Mouse (Mus musculus) liver, embryonic 14.5 days (tissue): Measurements from ENCODE around the gene Sebox. TPM values are rescaled to one million over a fixed set of nuclear protein-coding genes. Genes with fewer than 3 reads are reported as not detected.
A peak's percentile ranks its signal among the peaks of the same experiment; 100 is the strongest.

Source experiments
- ATAC-seq: fragments of 200-750 bp; cut with Nextera tagmentation; 2 replicates; pipeline ENCODE4 v1.8.0; 2017; ENCODE audit warnings: moderate number of reproducible peaks, mild to moderate bottlenecking, moderate library complexity; ENCODE audit not compliant: insufficient read depth
- DNase-seq, 3 experiments: peaks; one replicate each; pipeline ENCODE4 v3.0.0-alpha.2; 2012 to 2013; ENCODE audit warnings: low read depth in 3 of 3, low spot score in 3 of 3
- H3K27ac ChIP-seq: fragments of 300-500 bp; sonication (generic); 2 replicates; pipeline ENCODE4 v1.5.1; 2014; ENCODE audit warnings: moderate library complexity, mild to moderate bottlenecking, control low read depth, inconsistent platforms
- H3K27me3 ChIP-seq: fragments of 300-500 bp; sonication (generic); 2 replicates; pipeline ENCODE4 v1.6.1; 2014; ENCODE audit warnings: mild to moderate bottlenecking, low read length, moderate library complexity; ENCODE audit not compliant: control insufficient read depth, insufficient read depth
- H3K36me3 ChIP-seq: fragments of 300-500 bp; sonication (generic); replicated peaks from 2 replicates; pipeline ENCODE4 v1.6.1; 2014; ENCODE audit warnings: low read depth; ENCODE audit not compliant: control insufficient read depth, insufficient read depth
- H3K4me1 ChIP-seq, 2 experiments: fragments of 200-500 bp in 1 of 2; fragments of 300-500 bp in 1 of 2; sonication (generic) in 1 of 2; replicated peaks; 2 replicates each; pipeline ENCODE4 v1.6.1; 2012 to 2014; ENCODE audit warnings: antibody characterized with exemption in 1 of 2, inconsistent platforms in 1 of 2, low read length in 1 of 2; ENCODE audit not compliant: control insufficient read depth in 2 of 2, insufficient read depth in 2 of 2
- H3K4me2 ChIP-seq: fragments of 300-500 bp; sonication (generic); 2 replicates; pipeline ENCODE4 v1.6.1; 2014; ENCODE audit warnings: low read depth, mild to moderate bottlenecking, control low read depth, moderate library complexity
- H3K4me3 ChIP-seq, 2 experiments: fragments of 200-500 bp in 1 of 2; fragments of 300-500 bp in 1 of 2; sonication (generic) in 1 of 2; 2 replicates each; pipeline ENCODE4 v1.5.1; 2012 to 2014; ENCODE audit warnings: low read depth in 2 of 2, low read length in 2 of 2, mild to moderate bottlenecking in 2 of 2, control low read depth in 1 of 2, inconsistent platforms in 1 of 2, moderate library complexity in 1 of 2; ENCODE audit not compliant: insufficient read depth in 1 of 2
- H3K9ac ChIP-seq: fragments of 300-500 bp; sonication (generic); replicated peaks from 2 replicates; pipeline ENCODE4 v1.6.1; 2014; ENCODE audit warnings: mild to moderate bottlenecking, control low read depth, moderate library complexity
- H3K9me3 ChIP-seq: fragments of 300-500 bp; sonication (generic); 2 replicates; pipeline ENCODE4 v1.6.1; 2016; ENCODE audit warnings: low read length, mixed read lengths; ENCODE audit not compliant: control insufficient read depth
- CTCF ChIP-seq: IDR thresholded peaks from 2 replicates; pipeline ENCODE4 v1.5.1; 2016; ENCODE audit warnings: antibody characterized with exemption, low read depth, control low read depth
- EP300 ChIP-seq: IDR thresholded peaks from 2 replicates; pipeline ENCODE4 v1.6.1; 2016; ENCODE audit warnings: antibody characterized with exemption, low read depth
- WGBS: fragments of 180-500 bp; shearing (Covaris S2); extraction: QIAGEN DNeasy Blood & Tissue Kit; methylation state at CpG from one replicate; pipeline ENCODE4 v1.1.7; 2014; ENCODE audit not compliant: insufficient replicate concordance; 5-methylcytosine and 5-hydroxymethylcytosine counted together
- polyA plus RNA-seq, 2 experiments: library from polyadenylated mRNA; depleted of rRNA in 1 of 2; stranded (reverse) in 1 of 2; unstranded in 1 of 2; fragments of >200 nt; fragmentation: Nextera tagmentation in 1 of 2; extraction: Ambion mirVana in 1 of 2; gene quantifications; 2 replicates each; pipeline versions ENCODE4 v1.2.1 to v1.2.3; 2012 to 2014

The Sebox gene
- polyA plus RNA-seq (2012; rRNA removed) (0.18 and 0.28 TPM in 2 replicates), polyA plus RNA-seq (2014; fragmentation: Nextera tagmentation; extraction: Ambion mirVana) (0.35 and 0.39 TPM in 2 replicates)

DNA sequence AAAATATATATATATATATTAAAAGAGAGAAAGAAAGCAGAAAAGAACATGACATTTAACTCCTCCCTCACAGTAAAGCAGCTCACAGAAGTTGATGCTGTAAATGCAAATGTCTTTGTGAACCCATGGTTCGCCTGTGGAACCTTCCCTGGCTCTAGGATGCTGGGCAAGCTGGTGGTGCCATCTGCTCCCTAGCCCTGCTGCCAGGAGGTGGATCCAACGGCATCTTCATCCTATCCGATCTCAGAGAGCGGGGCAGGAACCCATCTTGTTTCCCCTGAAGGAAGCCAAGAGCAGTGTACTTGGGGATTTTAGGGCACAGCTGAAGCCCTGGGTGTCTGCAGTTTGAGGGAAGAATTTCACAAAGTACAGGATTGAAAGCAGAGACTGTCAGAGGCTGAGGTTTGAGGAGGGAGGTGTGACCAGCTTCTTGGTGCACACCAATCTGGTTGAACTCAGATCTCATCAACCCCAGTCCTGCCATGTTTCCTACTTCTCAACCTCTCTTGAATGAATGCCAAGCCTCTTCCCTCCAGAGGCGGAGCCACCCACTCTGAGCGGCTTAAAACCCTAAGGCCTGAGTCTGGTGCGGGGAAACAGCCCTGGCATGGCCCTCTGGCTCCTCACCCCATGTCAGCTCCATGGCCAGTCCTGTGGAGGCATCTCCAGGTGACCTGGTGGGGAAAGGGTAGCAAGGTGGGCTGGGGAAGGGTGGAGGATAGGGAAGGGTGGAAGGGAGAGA lies at the start of gene Sebox:
Sebox (plus strand) TSS at position 539 of the 742 bp plus-strand sequence.
- no peaks in the 10 kb centered on the region for H3K9me3 ChIP-seq
- no peaks in the 10 kb centered on the region for H3K4me1 ChIP-seq
- DNase-seq (no peak), ATAC-seq (no peak)
- WGBS, result 58% methylated on average over 7 of the region's 7 CpGs
- H3K4me3 ChIP-seq, result no peak within 1 kb of the TSS
- H3K27ac ChIP-seq, result no peak within 1 kb of the TSS
- H3K27me3 ChIP-seq, result peaks cover 7% of the 10 kb centered on the region
- no peak within 1 kb of the TSS for H3K4me2 ChIP-seq
- peaks cover 8% of the 10 kb centered on the region for H3K36me3 ChIP-seq
- TF ChIP-seq CTCF (no peak), EP300 (no peak)
- no peak within 1 kb of the TSS for H3K9ac ChIP-seq

DNA sequence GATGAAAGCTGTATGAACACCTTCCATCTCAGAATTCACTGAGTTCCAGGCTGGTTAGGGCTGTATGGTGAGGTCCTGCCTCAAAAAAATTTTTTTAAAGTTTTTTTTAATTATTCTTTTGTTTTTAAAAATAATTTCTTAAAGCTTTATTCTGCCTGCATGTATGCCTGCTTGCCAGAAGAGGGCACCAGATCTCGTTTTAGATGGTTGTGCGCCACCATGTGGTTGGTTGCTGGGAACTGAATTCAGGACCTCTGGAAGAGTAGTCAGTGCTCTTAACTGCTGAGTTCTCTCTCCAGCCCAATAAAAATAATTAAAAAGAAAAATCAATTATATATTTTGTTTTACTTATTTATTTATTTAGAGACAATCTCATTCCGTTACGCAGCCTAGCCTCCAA lies 49.6 kb upstream of the Sebox start:
- no peak overlapping the region for H3K4me3 ChIP-seq
- no peaks in the 10 kb centered on the region for H3K9me3 ChIP-seq
- peak; percentile 41 to 44 (median 42) for DNase-seq
- TF ChIP-seq EP300 (no peak), CTCF (peak; percentile 90)
- no peak overlapping the region for H3K9ac ChIP-seq
- no peaks in the 10 kb centered on the region for H3K4me1 ChIP-seq
- no peaks in the 10 kb centered on the region for H3K27me3 ChIP-seq
- no peak overlapping the region for H3K4me2 ChIP-seq
- H3K36me3 ChIP-seq, result no peaks in the 10 kb centered on the region
- no peak for ATAC-seq
- H3K27ac ChIP-seq, result no peak overlapping the region
- 10% methylated on average over 4 of the region's 4 CpGs for WGBS

DNA sequence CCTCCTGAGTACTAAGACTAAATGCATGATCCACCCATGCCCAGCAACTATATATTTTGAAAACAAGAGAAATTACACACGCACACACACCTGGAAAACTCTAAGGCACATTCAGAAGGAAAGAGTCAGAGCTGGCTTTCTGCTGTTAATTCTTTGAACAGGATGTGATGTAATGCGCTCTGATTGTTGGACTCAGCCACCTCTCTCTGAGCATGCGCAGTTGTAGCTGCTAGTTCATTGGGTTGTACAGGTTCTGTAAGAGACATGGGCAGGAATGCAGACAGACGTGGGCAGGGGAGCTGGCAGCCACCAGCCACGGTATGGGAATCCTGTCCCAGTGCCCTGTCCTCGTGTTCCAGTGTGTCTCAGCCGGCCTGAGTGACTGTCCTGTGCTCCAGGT lies 49.0 kb upstream of the Sebox start:
- WGBS, result 58% methylated on average over 7 of the region's 7 CpGs
- no peaks in the 10 kb centered on the region for H3K4me1 ChIP-seq
- ATAC-seq (no peak), DNase-seq (no peak)
- H3K4me3 ChIP-seq, result no peak overlapping the region
- no peaks in the 10 kb centered on the region; the same call in 1 of the 2 replicates for H3K27me3 ChIP-seq
- H3K27ac ChIP-seq, result no peak overlapping the region
- H3K9ac ChIP-seq, result no peak overlapping the region
- no peaks in the 10 kb centered on the region for H3K36me3 ChIP-seq
- no peak for TF ChIP-seq EP300
- TF ChIP-seq CTCF, result no peak
- no peaks in the 10 kb centered on the region for H3K9me3 ChIP-seq
- no peak overlapping the region for H3K4me2 ChIP-seq

DNA sequence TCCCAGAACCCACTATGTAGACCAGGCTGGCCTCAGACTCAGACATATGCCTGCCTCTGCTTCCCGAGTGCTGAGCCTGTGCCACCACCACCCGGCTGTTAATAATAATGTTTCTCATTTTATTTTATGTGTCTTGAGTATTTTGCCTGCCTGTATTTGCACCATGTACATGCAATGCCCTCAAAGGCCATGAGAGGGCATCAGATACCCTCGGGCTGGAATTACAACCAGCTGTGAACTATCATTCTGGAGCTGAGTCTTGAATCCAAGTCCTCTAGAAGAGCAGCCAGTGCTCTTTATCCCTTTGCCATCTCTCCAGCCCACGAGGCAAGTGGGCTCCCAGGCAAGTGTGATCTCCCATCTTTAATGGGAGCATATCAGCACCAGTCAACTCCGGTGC lies 47.9 kb upstream of the Sebox start:
- Histone ChIP-seq H3K27ac (no peak overlapping the region), H3K9ac (no peak overlapping the region), H3K4me1 (no peaks in the 10 kb centered on the region), H3K4me2 (no peak overlapping the region), H3K4me3 (no peak overlapping the region), H3K27me3 (no peaks in the 10 kb centered on the region; the same call in 1 of the 2 replicates), H3K36me3 (no peaks in the 10 kb centered on the region), H3K9me3 (no peaks in the 10 kb centered on the region)
- TF ChIP-seq EP300 (no peak), CTCF (peak; percentile 68)
- DNase-seq (no peak), ATAC-seq (no peak)
- WGBS, result 21% methylated on average over 5 of the region's 5 CpGs

DNA sequence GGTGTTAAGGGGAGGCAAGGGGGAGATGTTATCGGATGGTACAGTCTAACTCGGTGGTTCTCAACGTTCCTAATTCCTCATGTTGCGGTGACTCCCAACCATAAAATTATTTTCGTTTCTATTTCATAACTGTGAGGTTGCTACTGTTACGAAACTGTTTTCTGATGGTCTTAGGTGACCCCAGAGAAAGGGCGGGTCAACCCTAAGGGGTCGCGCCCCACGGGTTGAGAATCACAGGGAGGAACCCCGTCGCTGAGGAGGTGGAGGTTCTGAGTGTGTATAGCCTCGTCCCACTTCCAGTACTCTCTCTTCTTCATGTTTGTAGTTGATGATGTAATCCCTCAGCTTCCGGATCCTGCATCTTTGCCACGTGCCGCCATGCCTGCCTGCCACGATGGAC lies 44.5 kb upstream of the Sebox start:
- WGBS, result 67% methylated on average over 17 of the region's 17 CpGs
- no peak for TF ChIP-seq EP300
- no peak for TF ChIP-seq CTCF

More for the DNA sequence above, 44.5 kb upstream of the Sebox start:
- H3K9ac ChIP-seq, result no peak overlapping the region
- H3K27ac ChIP-seq, result no peak overlapping the region
- no peak overlapping the region for H3K4me3 ChIP-seq
- no peaks in the 10 kb centered on the region for H3K9me3 ChIP-seq
- H3K36me3 ChIP-seq, result no peaks in the 10 kb centered on the region
- no peak overlapping the region for H3K4me2 ChIP-seq
- H3K27me3 ChIP-seq, result no peaks in the 10 kb centered on the region; the same call in 1 of the 2 replicates
- ATAC-seq, result no peak
- DNase-seq, result no peak
- peaks cover under 1 to 9% of the 10 kb centered on the region in 2 experiments for H3K4me1 ChIP-seq
